Mouse (Mus musculus) neutrophil, adult 5-6 weeks (primary cell): ENCODE data around the gene Dnajc2. TPM values are rescaled to one million over a fixed set of nuclear protein-coding genes. Genes with fewer than 3 reads are reported as not detected.

ENCODE experiments used
- ATAC-seq: fragments of 151-379, 151-347 bp; 2 replicates; pipeline ENCODE4 v1.8.0; 2017; ENCODE audit warnings: mild to moderate bottlenecking, moderate TSS enrichment; ENCODE audit not compliant: insufficient number of reproducible peaks, poor library complexity, low FRiP score, severe bottlenecking; ENCODE audit errors: extremely low read depth
- total RNA-seq: library from RNA; stranded (forward); fragments of 200-1000 nt; gene quantifications from 2 replicates; pipeline ENCODE4 v1.2.3, GENCODE M21; 2017

Gene Dnajc2
- total RNA-seq, 1 experiment from 2014 or later, result 80.3 TPM

DNA sequence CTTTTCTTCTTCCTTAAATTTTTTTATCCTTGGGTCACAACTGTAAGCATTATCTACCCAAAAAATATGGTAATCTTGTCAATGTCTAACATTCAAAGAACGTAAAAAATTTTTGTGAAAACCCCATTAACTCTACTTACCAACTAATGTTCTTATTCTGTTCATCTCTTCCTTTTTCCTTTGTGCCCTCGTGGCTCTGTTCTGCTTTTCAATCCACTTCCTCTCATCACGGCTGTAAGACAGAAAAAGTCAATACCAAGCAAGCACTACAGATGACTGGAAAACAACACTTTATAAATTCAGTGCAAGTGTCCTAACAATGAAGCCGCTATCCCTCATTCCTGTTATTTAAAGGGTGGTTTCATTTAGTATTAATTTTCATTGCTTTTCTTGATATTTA, 16.5 kb downstream of the Dnajc2 start:
- ATAC-seq, result no peak

- no peak for ATAC-seq
Observed at GRCm38 (mm10) chr5:21745966-21746365, 39.1 kb downstream of the Dnajc2 start.

- ATAC-seq, result no peak
Observed at GRCm38 (mm10) chr5:21744651-21745050, 40.4 kb downstream of the Dnajc2 start.

GRCm38 (mm10) chr5:21743606-21744005, 41.4 kb downstream of the Dnajc2 start:
- no peak for ATAC-seq

DNA sequence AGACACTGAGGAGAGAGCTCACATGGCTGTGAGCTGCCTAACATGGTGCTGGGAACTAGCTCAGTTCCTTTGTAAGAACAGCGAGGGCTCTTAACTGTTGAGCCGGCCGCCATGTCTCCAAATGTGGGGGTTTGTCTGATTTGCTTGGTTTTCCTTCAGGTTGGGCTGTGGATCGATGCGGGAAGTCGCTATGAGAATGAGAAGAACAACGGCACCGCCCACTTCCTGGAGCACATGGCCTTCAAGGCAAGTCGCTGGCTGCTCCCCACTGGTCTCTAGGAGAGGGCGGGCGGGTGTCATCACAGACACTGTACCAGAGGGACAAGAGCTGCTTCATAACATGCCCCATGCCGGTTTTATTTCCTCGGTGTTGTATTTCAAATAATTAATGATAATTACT, 45.2 kb downstream of the Dnajc2 start:
- ATAC-seq, result no peak

DNA sequence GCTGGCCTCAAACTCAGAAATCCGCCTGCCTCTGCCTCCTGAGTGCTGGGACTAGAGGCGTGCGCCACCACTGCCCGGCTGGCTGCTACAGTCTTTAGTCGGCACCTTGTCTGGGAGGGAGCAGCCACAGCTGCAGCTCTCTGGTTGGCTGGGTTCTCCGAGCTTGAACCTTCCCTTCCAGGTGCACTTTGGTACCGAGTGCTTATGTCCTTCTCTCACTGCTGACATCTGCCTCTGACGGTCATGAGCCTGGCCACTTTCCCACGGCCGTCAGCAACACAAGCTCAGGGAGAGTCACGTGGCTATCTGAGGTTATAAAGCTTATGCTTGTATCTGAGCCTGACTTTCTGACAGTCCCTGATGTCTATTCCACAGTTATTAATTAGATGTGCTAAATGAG, 45.9 kb downstream of the Dnajc2 start:
- no peak for ATAC-seq

GRCm38 (mm10) chr5:21737620-21738019, 47.4 kb downstream of the Dnajc2 start:
- no peak for ATAC-seq

GRCm38 (mm10) chr5:21736956-21737585, 48.0 kb downstream of the Dnajc2 start, which contains the start of gene Pmpcb:
TSS of gene Pmpcb (plus strand) at chr5:21737141.
- ATAC-seq, result peak; percentile 94

DNA sequence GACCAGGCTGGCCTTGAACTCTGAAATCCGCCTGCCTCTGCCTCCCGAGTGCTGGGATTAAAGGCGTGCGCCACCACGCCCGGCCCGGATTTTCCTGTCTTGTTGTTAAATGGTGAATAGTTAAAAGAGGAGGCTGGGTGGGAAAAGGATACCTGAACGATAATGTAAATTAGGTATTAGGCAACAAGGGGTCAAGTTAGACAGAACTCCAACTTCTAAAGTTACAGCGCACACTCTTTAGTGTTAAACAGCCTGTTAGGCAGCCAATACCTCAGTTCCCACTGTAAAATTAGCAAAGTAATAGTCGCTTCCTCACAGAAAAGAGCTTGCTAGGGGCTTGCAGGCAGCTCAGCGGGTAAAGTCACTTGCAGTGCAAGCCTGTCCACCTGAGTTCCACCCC, 49.0 kb downstream of the Dnajc2 start:
- no peak for ATAC-seq

DNA sequence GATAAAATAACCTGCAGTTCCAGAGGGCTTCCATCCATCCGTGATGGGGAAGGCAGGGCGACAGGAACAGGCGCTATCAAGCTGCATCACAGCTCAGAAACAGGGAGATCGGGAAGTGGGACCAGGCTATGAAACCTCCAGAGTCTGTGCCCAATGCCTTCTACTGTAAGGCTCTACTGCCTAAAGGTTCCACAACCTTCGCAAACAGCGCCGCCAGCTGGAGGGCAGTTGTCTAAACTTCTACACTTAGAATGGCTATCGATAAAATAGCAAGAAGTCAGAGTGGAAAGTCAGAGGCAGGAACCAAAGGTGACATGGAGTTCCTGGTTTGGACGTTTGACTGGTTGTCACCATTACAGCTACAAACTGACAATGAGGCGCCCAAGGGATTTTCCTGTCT, 49.5 kb downstream of the Dnajc2 start:
- peak; percentile 56; the same call in 1 of the 2 replicates for ATAC-seq

- no peak for ATAC-seq
Observed at GRCm38 (mm10) chr5:21735100-21735499, 50.0 kb downstream of the Dnajc2 start.

- no peak for ATAC-seq
Observed at GRCm38 (mm10) chr5:21732930-21733329, 52.1 kb downstream of the Dnajc2 start.

GRCm38 (mm10) chr5:21732177-21732911, 52.7 kb downstream of the Dnajc2 start:
- ATAC-seq, result no peak

DNA sequence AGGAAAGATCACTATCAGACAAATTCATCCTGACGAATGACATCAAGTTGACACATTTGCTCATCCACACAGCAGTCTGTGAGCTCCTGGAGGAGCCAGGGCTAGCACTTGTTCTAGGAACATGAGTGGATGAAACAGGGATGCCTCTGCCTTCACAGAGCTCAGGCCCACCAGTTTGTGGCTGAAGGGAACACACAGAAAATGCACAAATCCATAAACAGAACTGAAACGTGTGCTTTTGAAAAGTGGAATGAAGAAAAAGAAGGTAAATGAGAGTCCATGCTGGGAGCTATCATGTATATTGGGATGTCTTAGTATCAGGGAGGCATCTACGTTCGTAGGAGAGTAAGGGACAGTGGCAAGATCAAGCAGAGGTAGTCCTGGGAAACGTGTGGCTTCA, 55.9 kb downstream of the Dnajc2 start:
- no peak for ATAC-seq

DNA sequence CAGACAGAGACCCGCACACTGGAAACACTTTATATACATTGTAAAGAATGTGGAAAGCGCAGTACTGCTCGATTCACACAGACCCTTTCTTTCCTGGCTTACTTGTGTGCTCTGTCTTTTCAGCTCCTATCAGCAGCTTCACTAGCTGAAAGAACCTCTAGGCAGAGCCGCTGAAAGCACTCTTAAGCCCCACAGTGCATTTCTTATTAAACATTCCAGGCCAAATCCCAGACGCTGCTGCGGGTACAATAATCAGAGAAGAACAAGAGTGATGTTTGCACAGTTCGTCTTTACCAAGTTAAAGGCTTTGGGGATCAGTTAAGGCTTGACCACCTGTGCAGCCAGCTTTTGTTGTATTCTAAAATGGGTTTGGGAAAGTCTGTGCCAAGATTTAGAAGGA, 60.2 kb downstream of the Dnajc2 start:
- no peak for ATAC-seq

- no peak for ATAC-seq
Observed at GRCm38 (mm10) chr5:21724427-21724826, 60.6 kb downstream of the Dnajc2 start.

DNA sequence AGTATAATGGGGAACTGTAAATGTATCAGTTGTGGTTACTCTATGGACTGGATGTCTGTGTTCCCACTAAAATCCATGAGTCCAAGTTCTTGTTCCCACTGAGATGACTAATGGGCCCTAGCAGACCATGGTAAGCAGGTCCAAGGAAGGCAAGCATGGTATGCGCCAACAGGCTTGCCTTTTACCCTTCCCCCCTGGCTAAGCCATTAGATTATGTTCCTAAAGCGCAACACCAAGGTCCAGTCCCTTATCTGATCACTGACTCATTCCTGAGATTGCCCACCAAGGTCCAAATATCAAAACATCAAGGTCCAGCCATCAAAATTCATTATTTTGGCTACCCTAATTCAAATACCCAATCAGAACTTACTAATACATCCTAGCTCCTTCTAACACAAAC, 65.8 kb downstream of the Dnajc2 start:
- ATAC-seq, result no peak

DNA sequence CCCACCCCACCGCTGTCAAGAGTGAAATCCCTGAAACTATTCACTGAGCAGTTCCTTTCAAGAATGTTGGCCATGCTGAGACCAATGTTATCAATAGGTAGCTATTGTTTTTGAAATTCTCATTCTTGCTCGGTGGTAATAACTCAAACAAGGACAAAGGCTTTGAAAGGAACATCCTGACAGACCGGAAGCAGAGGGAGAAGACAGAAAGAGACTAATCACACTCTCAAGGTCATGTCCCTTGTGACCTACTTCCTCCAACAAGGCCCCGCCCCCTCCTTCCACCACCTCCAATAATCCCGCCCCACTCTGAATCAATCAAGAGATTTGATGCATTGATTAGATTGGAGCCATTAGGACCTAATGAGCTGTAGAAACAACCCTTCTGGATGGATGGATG, 66.5 kb downstream of the Dnajc2 start:
- ATAC-seq, result no peak

DNA sequence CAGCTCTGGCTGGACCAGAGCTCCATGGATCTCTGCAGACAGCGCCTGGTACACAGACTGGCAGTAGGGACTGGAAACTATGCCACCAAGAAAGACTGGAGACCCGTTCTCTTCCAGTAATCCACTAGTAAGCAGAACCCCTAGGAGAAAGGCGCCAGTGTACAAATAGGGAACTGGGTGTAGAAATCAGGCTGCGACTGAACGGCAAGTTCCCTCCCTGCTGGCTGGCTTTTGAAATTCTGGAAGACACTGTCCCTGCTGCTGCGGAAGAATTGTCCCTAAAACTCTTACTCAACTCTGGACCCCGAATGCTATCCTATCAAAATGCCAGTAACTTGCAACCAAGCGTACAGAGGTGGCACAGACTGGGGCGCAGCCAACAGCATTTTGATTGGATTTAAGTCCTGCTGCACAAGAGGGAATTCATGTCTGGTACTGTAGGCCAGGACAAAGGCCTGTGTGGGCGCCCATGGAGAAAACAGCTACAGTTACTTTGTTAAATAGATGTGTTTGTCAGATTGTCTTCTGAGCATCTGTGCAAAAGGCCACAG, 67.8 kb downstream of the Dnajc2 start:
- no peak for ATAC-seq

GRCm38 (mm10) chr5:21714447-21714846, 70.6 kb downstream of the Dnajc2 start:
- no peak for ATAC-seq
